In the genomic region with DNA sequence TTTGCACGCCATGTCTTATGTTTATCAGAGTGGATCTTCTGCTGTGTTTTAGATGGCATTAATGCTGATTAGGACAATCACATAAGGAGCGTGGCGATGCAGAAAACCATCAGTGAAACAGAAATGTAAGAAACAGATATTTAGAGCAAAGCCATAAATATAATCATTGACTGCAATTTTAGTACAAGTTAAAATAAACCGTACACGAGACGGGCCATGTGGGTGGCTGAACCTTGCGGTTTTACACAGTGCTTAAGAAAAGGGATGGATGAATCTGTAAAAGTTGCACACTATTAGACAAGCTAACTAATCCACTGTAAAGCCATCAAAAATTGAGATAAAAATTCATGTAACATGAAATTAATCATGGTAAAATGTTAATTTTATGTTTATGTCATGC, we compare ENCODE assay signal across 25 mouse cellular contexts. TPM values are rescaled to one million over a fixed set of nuclear protein-coding genes. Genes with fewer than 3 reads are reported as not detected.
"Had no signal": no experiment of that assay in that cellular context is flagged by ENCODE, and none has a peak within 500 bp of the region (broad histone marks: within the 10 kb centered on the region; RNA-seq: fewer than 3 reads in every experiment).

No protein-coding gene starts in this region.

- H3K4me3 ChIP-seq: heart, adult 2 months; heart, embryonic 12.5 days; hindbrain, embryonic 10.5 days; hindbrain, embryonic 12.5 days; intestine, embryonic 15.5 days; layer of hippocampus, adult 2 months; left cerebral cortex, adult 2 months; limb, embryonic 10.5 days; limb, embryonic 12.5 days had no signal

- H3K27ac ChIP-seq: heart, adult 2 months; hindbrain, embryonic 10.5 days; hindbrain, embryonic 12.5 days; hindbrain, embryonic 14.5 days; intestine, embryonic 15.5 days; layer of hippocampus, adult 2 months; left cerebral cortex, adult 2 months; limb, embryonic 10.5 days; limb, embryonic 12.5 days had no signal

- H3K9me3 ChIP-seq: hindbrain, embryonic 10.5 days; hindbrain, embryonic 12.5 days; intestine, embryonic 15.5 days; limb, embryonic 10.5 days; limb, embryonic 12.5 days had no signal

- DNase-seq: forebrain, postnatal 0 days; gastrocnemius, postnatal 14 days; gastrocnemius, postnatal 36 days; heart, adult 11 months; heart, adult 2 months; heart, postnatal 10 days; heart, postnatal 4 days; kidney, adult 18-20 months; kidney, adult 8-10 months; kidney, postnatal 10 days; kidney, postnatal 25 days; kidney, postnatal 4 days; liver had no signal

- H3K36me3 ChIP-seq: heart, embryonic 12.5 days; hindbrain, embryonic 10.5 days; hindbrain, embryonic 12.5 days; intestine, embryonic 15.5 days; limb, embryonic 10.5 days; limb, embryonic 12.5 days had no signal

- H3K4me1 ChIP-seq: heart, embryonic 12.5 days; hindbrain, embryonic 10.5 days; hindbrain, embryonic 12.5 days; intestine, embryonic 15.5 days; limb, embryonic 10.5 days; limb, embryonic 12.5 days had no signal

- H3K27me3 ChIP-seq: heart, embryonic 12.5 days; hindbrain, embryonic 12.5 days; intestine, embryonic 15.5 days; limb, embryonic 12.5 days had no signal

- ATAC-seq: forebrain, postnatal 0 days; hindbrain, embryonic 16.5 days; inflammation-experienced regulatory T-cells, adult 6 months; intestine, embryonic 15.5 days; intestine, postnatal 0 days had no signal

RNA-seq across cellular contexts. Expression of gene Cntnap4, which starts 58.9 kb away (rescaled TPM):
- total RNA-seq: heart, adult 2 months; heart, postnatal 10 days had no signal
- polyA plus RNA-seq: heart, adult 2 months; inflammation-experienced regulatory T-cells, adult 6 months had no signal
